Mouse (Mus musculus) WW6 (cell line): ENCODE measurements around the gene Map4k2.

Source experiments
- DNase-seq: peaks from one replicate; pipeline ENCODE4 v3.0.0-alpha.2; 2013; ENCODE audit warnings: low read depth, low spot score

Map4k2 gene

GRCm38 (mm10) chr19:6377327-6378040 is 36.5 kb downstream of the Map4k2 start:
- DNase-seq, result no peak

GRCm38 (mm10) chr19:6380411-6381166 is 39.7 kb downstream of the Map4k2 start:
- DNase-seq, result no peak

- no peak for DNase-seq
Measured at GRCm38 (mm10) chr19:6381238-6381637, 40.3 kb downstream of the Map4k2 start.

GRCm38 (mm10) chr19:6382323-6382924 is 41.5 kb downstream of the Map4k2 start:
- no peak for DNase-seq

DNA sequence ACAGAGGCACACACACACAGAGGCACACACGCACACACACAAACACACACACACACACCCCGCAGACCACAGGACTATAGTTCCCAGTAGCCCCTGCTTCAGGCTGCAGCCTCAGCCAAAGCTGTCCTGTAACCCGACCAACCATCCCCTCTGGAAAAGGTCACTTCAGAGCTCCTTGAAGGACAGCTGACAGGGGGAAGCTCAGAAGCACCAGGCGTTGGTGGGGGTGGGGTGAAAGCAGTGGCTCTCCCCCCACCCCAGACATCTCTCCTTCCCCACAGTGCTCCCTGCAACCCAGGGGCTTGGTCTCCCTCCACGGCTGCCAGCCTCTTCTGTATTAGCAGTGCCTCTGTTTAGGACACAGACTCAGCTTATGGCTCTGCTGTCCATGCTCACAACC is 42.5 kb downstream of the Map4k2 start:
- no peak for DNase-seq

DNA sequence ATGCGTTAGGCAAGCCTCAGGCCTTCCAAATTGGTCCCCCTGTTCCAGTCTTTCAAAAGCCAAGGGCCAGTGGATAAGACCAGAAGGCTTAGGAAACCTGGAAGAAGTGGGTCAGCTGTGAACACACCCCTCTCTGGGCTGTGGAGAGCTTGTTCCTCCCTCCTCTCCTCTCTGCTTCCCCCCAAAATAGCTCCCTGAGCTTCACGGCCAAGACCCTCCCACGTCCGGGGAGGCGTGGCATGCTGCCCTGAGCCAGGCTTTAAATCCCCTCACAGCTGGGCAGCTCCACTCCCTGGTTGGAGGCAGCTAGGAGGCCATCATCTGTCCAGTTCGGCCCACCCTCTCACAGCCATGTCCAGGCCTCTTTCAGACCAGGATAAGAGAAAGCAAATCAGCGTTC is 43.2 kb downstream of the Map4k2 start, which contains the start of gene Pygm:
Gene Pygm, plus strand, starts transcription at position 272 of the 400 bp plus-strand sequence.
- no peak for DNase-seq

DNA sequence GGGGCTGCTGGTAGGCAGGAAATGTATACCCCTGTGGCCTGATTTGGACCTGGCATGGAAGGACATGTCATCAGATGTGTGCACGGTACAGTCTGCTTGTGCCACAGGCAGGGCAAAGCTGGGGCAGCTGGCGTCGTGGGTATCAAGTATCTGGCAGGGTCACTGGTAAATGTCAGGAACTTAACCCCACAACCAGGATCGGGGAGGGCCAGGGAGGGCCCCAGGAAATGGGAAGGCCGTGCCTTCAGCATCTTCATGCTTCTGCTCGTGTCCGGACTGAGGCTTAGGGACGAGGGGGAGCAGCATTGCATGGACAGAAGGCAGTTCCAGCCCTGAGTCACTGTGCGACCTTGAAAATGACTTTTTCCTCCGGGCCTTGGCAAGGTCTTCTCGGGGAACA is 44.0 kb downstream of the Map4k2 start:
- no peak for DNase-seq

GRCm38 (mm10) chr19:6385419-6385818 is 44.5 kb downstream of the Map4k2 start:
- no peak for DNase-seq

DNA sequence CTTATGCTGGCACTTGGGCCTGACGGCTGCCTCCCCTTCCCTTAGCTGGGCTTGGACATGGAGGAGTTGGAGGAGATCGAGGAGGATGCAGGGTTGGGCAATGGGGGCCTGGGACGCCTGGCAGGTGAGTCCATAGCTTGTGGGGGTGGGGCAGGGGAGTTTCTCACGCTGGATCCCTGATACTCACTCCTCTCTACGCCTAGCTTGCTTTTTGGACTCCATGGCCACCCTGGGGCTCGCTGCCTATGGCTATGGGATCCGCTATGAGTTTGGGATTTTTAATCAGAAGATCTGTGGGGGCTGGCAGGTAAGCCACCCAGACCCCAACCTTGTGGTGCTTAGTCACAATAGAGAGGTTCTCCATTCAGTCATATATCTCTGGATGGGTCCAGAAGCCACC is 44.9 kb downstream of the Map4k2 start:
- DNase-seq, result no peak

DNA sequence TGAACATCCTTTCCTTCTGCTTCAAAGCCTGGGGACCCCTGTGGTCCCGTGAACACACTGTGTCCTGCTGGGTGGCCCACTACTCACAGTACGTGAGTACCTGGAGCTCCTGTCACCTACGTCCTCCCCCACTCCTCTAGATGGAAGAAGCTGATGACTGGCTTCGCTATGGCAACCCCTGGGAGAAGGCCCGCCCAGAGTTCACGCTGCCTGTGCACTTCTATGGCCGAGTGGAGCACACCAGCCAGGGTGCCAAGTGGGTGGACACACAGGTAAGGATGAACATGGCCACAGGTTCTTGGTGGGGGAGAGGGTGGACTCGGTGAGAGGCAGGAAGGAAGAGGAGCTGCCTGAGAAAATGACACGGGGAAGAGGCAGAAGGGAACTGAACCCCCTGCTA is 45.3 kb downstream of the Map4k2 start:
- DNase-seq, result no peak

DNA sequence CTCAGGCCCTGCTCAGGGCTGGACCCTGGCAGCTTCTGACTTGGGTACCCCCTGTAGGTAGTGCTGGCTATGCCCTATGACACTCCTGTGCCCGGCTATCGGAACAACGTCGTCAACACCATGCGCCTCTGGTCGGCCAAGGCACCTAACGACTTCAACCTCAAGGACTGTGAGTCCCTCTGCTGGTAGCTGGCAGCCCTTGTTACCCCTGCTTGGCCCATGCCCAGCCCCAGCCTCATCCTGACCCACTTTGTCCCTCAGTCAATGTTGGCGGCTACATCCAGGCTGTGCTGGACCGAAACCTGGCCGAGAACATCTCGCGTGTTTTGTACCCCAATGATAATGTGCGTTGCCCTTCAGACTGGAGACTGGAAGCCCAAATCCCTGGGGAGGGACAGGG is 47.1 kb downstream of the Map4k2 start:
- DNase-seq, result no peak

DNA sequence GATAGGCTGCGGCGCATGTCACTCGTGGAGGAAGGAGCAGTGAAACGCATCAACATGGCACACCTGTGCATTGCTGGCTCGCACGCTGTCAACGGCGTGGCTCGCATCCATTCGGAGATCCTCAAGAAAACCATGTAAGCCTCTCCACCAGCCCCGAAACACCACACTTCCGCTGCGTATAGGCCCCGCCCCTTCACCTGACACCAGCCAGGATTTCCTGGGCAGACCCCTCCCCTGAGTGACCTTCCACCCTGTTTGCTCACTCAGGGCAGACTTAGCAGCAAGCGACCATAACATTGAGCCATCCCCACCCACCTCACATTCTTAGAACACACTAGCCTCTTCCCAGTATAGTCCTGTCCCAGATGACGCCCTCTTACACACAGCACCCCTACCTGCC is 48.9 kb downstream of the Map4k2 start:
- peak; percentile 67 for DNase-seq

GRCm38 (mm10) chr19:6390251-6390650 is 49.3 kb downstream of the Map4k2 start:
- DNase-seq, result no peak

GRCm38 (mm10) chr19:6392743-6393393 is 51.9 kb downstream of the Map4k2 start:
- DNase-seq, result no peak

DNA sequence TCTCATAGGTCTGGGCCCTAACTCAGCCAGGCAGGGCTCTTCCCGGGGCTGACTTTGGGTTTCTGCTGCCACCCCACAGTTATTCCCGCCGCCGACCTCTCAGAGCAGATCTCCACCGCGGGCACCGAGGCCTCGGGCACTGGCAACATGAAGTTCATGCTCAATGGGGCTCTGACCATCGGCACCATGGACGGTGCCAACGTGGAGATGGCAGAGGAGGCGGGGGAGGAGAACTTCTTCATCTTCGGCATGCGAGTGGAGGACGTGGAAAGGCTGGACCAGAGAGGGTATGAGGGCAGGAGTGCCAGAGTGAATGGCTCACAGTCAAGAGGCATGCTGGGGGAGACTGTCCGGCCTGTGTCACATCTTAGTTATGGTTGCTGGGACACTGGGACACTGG is 52.7 kb downstream of the Map4k2 start:
- no peak for DNase-seq

DNA sequence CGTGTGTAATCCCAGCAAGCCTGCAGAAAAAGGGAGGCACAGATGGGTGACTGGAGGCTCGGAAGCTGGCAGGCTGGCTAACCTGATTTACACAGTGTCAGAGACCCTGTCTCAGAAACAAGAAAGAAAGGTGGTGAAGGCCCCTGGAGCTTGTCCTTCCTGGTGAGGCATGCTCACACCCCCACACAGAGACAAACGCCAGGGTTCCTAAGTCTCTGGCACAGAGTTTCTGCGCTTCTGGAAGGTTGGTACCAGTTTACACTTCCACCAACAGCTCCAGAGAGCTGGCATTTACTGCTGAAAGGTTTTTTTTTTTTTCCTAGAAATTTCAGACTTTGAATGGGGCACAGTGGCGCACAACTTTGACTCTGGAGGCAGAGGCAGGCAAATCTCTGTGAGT is 55.3 kb downstream of the Map4k2 start:
- no peak for DNase-seq

DNA sequence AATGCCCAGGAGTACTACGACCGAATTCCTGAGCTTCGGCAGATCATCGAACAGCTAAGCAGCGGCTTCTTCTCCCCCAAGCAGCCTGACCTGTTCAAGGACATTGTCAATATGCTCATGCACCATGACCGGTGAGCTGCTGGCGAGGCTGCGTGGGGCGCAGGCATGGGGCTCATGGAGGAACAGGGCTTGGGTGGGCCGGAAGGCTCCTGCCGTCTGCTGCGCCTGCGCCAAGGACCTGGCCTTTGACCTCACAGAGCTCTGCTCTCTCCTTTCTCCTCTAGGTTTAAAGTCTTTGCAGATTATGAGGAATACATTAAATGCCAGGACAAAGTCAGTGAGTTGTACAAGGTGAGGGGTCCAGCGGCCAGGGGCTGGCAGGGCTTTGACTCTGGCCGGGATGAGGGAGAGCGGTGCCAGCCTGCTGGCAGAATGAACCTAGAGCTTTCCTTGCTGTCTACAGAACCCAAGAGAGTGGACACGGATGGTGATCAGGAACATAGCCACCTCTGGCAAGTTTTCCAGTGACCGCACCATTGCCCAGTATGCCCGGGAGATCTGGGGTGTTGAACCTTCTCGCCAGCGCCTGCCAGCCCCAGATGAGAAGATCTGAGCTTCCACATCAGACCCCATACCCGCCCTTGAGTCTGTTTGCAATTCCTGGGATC is 56.8 kb downstream of the Map4k2 start:
- DNase-seq, result no peak

GRCm38 (mm10) chr19:6398447-6399284 is 57.7 kb downstream of the Map4k2 start:
- DNase-seq, result no peak

GRCm38 (mm10) chr19:6399285-6400095 is 58.6 kb downstream of the Map4k2 start, which contains the start of gene Rasgrp2:
Rasgrp2 (plus strand) TSS chr19:6399340.
- DNase-seq, result no peak
